Mouse (Mus musculus): ENCODE results near the gene Lig3. TPM values are rescaled to one million over a fixed set of nuclear protein-coding genes. Genes with fewer than 3 reads are reported as not detected.

Gene Lig3
- polyA plus RNA-seq, 1 experiment from 2014 or later: 48.1 TPM

- Histone ChIP-seq H3K4me2 (ENCODE audit: low read depth, low read length) (peak overlapping the region; percentile 23; the same call in 1 of the 2 replicates), H3K27me3 (ENCODE audit: control insufficient read depth, insufficient read depth, low read length) (0 out of 2 replicates have a peak, but pooled peaks cover 2% of the 10 kb centered on the region), H3K4me3 (ENCODE audit: low read depth, low read length) (no peak overlapping the region), H3K9ac (replicated peaks; ENCODE audit: low read length) (peak overlapping the region; percentile 43), H3K9me3 (replicated peaks; ENCODE audit: control insufficient read depth, low read length) (no peaks in the 10 kb centered on the region), H3K27ac (replicated peaks; ENCODE audit: low read depth, low read length) (peak overlapping the region; percentile 56), H3K4me1 (ENCODE audit: control insufficient read depth, insufficient read depth, low read length) (peaks cover 5% of the 10 kb centered on the region), H3K36me3 (replicated peaks; ENCODE audit: control insufficient read depth, insufficient read depth, low read depth, low read length) (no peaks in the 10 kb centered on the region)
- WGBS: 10% methylated on average over 4 of the region's 4 CpGs
- ATAC-seq (replicated peaks; ENCODE audit: insufficient number of reproducible peaks, low FRiP score, low TSS enrichment, low read depth) (0 out of 2 replicates have a peak, but pooled peaks have one; percentile 14), DNase-seq (ENCODE audit: low spot score) (peak; percentile 39)
Measured at GRCm38 (mm10) chr11:82846079-82846436, 65.2 kb downstream of the Lig3 start.

DNA sequence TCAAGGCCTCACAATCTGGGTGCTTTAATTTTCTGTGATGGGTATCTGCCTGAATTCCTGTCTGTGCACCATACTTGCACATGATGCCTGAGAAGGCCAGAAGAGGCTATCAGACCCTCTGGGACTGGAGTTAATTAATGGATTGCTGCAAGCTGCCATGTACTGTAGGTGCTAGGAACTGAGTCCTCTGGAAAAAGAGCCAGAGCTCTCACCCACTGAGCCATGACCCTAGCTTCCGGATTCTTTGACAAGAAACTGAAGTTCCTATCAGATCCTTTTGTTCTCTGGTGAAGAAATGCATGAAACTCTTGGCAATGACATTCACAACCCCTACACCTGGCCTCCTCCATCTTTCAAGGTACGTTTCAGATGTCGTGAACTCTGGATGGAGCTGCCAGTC is 66.0 kb downstream of the Lig3 start:
- no peak for DNase-seq (ENCODE audit: low spot score)
- no peaks in the 10 kb centered on the region for H3K36me3 ChIP-seq (replicated peaks; ENCODE audit: control insufficient read depth, insufficient read depth, low read depth, low read length)
- no peak overlapping the region for H3K27ac ChIP-seq (replicated peaks; ENCODE audit: low read depth, low read length)
- 77% methylated on average over 3 of the region's 3 CpGs for WGBS
- peaks cover 5% of the 10 kb centered on the region for H3K4me1 ChIP-seq (ENCODE audit: control insufficient read depth, insufficient read depth, low read length)
- H3K9ac ChIP-seq (replicated peaks; ENCODE audit: low read length): no peak overlapping the region
- no peak for ATAC-seq (replicated peaks; ENCODE audit: insufficient number of reproducible peaks, low FRiP score, low TSS enrichment, low read depth)
- H3K27me3 ChIP-seq (ENCODE audit: control insufficient read depth, insufficient read depth, low read length): 0 out of 2 replicates have a peak, but pooled peaks cover 2% of the 10 kb centered on the region
- H3K4me2 ChIP-seq (ENCODE audit: low read depth, low read length): no peak overlapping the region
- H3K4me3 ChIP-seq (ENCODE audit: low read depth, low read length): no peak overlapping the region
- no peaks in the 10 kb centered on the region for H3K9me3 ChIP-seq (replicated peaks; ENCODE audit: control insufficient read depth, low read length)

DNA sequence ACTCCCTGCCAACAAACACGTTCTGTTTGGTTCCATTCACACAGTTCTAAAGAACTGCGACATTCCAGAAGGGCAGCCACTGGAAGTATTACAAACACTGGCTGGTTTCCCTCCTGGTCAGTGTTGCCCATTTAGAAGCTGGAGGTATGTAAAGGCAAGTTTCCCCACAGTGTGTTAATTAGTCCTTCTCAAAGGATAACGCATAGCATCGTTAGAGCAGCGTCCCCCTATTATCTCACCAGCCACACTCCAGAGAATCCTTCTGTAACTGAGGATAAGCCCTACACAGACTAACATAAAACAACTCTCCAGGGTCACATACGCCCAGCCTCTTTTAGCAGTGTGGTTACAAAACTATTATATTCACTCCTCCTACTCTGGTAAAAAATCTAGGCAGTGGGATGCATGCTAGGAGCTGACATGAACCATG is 66.7 kb downstream of the Lig3 start:
- H3K9ac ChIP-seq (replicated peaks; ENCODE audit: low read length): no peak overlapping the region
- 43% methylated on average over 6 of the region's 6 CpGs for WGBS
- peaks cover 5% of the 10 kb centered on the region for H3K4me1 ChIP-seq (ENCODE audit: control insufficient read depth, insufficient read depth, low read length)

DNA sequence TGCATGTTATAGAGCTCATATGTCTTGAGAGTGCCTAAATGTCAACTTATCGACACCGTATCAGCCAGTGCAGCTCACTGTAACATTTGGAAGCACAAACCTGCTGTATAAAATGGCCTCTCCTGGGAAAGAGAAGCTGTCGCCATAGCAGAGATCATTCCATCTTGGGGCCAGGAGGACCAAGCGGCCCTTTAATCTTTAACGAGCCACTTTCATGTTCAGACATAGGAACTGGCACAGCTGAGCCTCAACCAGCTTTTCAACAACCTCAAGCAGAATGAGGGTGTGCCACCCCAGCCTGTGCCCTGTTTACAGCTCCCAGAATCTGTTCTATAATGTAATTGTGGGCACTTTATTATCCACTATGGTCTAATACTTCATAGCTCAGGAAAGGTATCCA is 69.4 kb downstream of the Lig3 start:
- no peaks in the 10 kb centered on the region for H3K9me3 ChIP-seq (replicated peaks; ENCODE audit: control insufficient read depth, low read length)
- ATAC-seq (replicated peaks; ENCODE audit: insufficient number of reproducible peaks, low FRiP score, low TSS enrichment, low read depth) (no peak), DNase-seq (ENCODE audit: low spot score) (no peak)
- H3K36me3 ChIP-seq (replicated peaks; ENCODE audit: control insufficient read depth, insufficient read depth, low read depth, low read length): no peaks in the 10 kb centered on the region
- 68% methylated on average over 5 of the region's 5 CpGs for WGBS
- H3K9ac ChIP-seq (replicated peaks; ENCODE audit: low read length): no peak overlapping the region
- no peak overlapping the region for H3K4me3 ChIP-seq (ENCODE audit: low read depth, low read length)
- 0 out of 2 replicates have a peak, but pooled peaks cover 2% of the 10 kb centered on the region for H3K27me3 ChIP-seq (ENCODE audit: control insufficient read depth, insufficient read depth, low read length)
- no peak overlapping the region for H3K4me2 ChIP-seq (ENCODE audit: low read depth, low read length)
- peaks cover 5% of the 10 kb centered on the region for H3K4me1 ChIP-seq (ENCODE audit: control insufficient read depth, insufficient read depth, low read length)
- H3K27ac ChIP-seq (replicated peaks; ENCODE audit: low read depth, low read length): 0 out of 2 replicates have a peak overlapping the region, but pooled peaks have one; percentile 28

More for the DNA sequence above, 66.7 kb downstream of the Lig3 start:
- no peaks in the 10 kb centered on the region for H3K36me3 ChIP-seq (replicated peaks; ENCODE audit: control insufficient read depth, insufficient read depth, low read depth, low read length)
- H3K4me2 ChIP-seq (ENCODE audit: low read depth, low read length): no peak overlapping the region
- H3K4me3 ChIP-seq (ENCODE audit: low read depth, low read length): no peak overlapping the region
- ATAC-seq (replicated peaks; ENCODE audit: insufficient number of reproducible peaks, low FRiP score, low TSS enrichment, low read depth) (0 out of 2 replicates have a peak, but pooled peaks have one; percentile 56), DNase-seq (ENCODE audit: low spot score) (no peak)
- H3K9me3 ChIP-seq (replicated peaks; ENCODE audit: control insufficient read depth, low read length): no peaks in the 10 kb centered on the region
- H3K27ac ChIP-seq (replicated peaks; ENCODE audit: low read depth, low read length): no peak overlapping the region
- 0 out of 2 replicates have a peak, but pooled peaks cover 2% of the 10 kb centered on the region for H3K27me3 ChIP-seq (ENCODE audit: control insufficient read depth, insufficient read depth, low read length)

- ATAC-seq (replicated peaks; ENCODE audit: insufficient number of reproducible peaks, low FRiP score, low TSS enrichment, low read depth) (no peak), DNase-seq (ENCODE audit: low spot score) (no peak)
- WGBS: 85% methylated on average over 11 of the region's 11 CpGs
- H3K4me3 ChIP-seq (ENCODE audit: low read depth, low read length): no peak overlapping the region
- no peaks in the 10 kb centered on the region for H3K4me1 ChIP-seq (ENCODE audit: control insufficient read depth, insufficient read depth, low read length)
- H3K4me2 ChIP-seq (ENCODE audit: low read depth, low read length): no peak overlapping the region
- H3K27ac ChIP-seq (replicated peaks; ENCODE audit: low read depth, low read length): no peak overlapping the region
- H3K27me3 ChIP-seq (ENCODE audit: control insufficient read depth, insufficient read depth, low read length): no peaks in the 10 kb centered on the region
- no peaks in the 10 kb centered on the region for H3K9me3 ChIP-seq (replicated peaks; ENCODE audit: control insufficient read depth, low read length)
- H3K36me3 ChIP-seq (replicated peaks; ENCODE audit: control insufficient read depth, insufficient read depth, low read depth, low read length): no peaks in the 10 kb centered on the region
- H3K9ac ChIP-seq (replicated peaks; ENCODE audit: low read length): no peak overlapping the region
Measured at GRCm38 (mm10) chr11:82852115-82852514, 71.2 kb downstream of the Lig3 start.

DNA sequence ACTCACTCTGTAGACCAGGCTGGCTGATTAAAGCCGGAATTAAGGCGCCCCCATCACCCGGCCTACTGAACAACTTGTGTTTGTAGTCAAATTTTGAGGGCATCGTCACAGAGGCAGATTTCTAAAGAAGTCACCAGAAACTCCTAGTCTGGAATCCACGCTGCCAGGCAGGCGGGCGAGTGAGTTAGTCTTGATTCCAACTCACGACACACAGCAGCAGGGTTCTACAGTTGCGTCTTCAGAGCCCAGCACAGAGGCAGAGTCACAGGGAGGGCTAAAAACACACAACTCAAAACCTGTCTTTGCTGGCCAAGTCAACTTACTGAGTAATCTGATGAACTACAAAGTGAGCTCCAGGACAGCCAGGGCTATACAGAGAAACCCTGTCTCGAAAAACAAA is 71.6 kb downstream of the Lig3 start:
- DNase-seq (ENCODE audit: low spot score) (no peak), ATAC-seq (replicated peaks; ENCODE audit: insufficient number of reproducible peaks, low FRiP score, low TSS enrichment, low read depth) (no peak)
- 82% methylated on average over 10 of the region's 10 CpGs for WGBS
- H3K9ac ChIP-seq (replicated peaks; ENCODE audit: low read length): no peak overlapping the region
- H3K9me3 ChIP-seq (replicated peaks; ENCODE audit: control insufficient read depth, low read length): no peaks in the 10 kb centered on the region
- H3K27ac ChIP-seq (replicated peaks; ENCODE audit: low read depth, low read length): no peak overlapping the region
- no peaks in the 10 kb centered on the region for H3K27me3 ChIP-seq (ENCODE audit: control insufficient read depth, insufficient read depth, low read length)
- no peaks in the 10 kb centered on the region for H3K36me3 ChIP-seq (replicated peaks; ENCODE audit: control insufficient read depth, insufficient read depth, low read depth, low read length)
- H3K4me1 ChIP-seq (ENCODE audit: control insufficient read depth, insufficient read depth, low read length): no peaks in the 10 kb centered on the region
- no peak overlapping the region for H3K4me3 ChIP-seq (ENCODE audit: low read depth, low read length)
- H3K4me2 ChIP-seq (ENCODE audit: low read depth, low read length): no peak overlapping the region

GRCm38 (mm10) chr11:82852958-82853357 is 72.0 kb downstream of the Lig3 start:
- no peak overlapping the region for H3K27ac ChIP-seq (replicated peaks; ENCODE audit: low read depth, low read length)
- H3K4me2 ChIP-seq (ENCODE audit: low read depth, low read length): no peak overlapping the region
- no peaks in the 10 kb centered on the region for H3K4me1 ChIP-seq (ENCODE audit: control insufficient read depth, insufficient read depth, low read length)
- DNase-seq (ENCODE audit: low spot score) (no peak), ATAC-seq (replicated peaks; ENCODE audit: insufficient number of reproducible peaks, low FRiP score, low TSS enrichment, low read depth) (no peak)
- WGBS: 88% methylated on average over 7 of the region's 7 CpGs
- no peak overlapping the region for H3K9ac ChIP-seq (replicated peaks; ENCODE audit: low read length)
- H3K4me3 ChIP-seq (ENCODE audit: low read depth, low read length): no peak overlapping the region
- no peaks in the 10 kb centered on the region for H3K9me3 ChIP-seq (replicated peaks; ENCODE audit: control insufficient read depth, low read length)
- H3K36me3 ChIP-seq (replicated peaks; ENCODE audit: control insufficient read depth, insufficient read depth, low read depth, low read length): no peaks in the 10 kb centered on the region
- no peaks in the 10 kb centered on the region for H3K27me3 ChIP-seq (ENCODE audit: control insufficient read depth, insufficient read depth, low read length)

Measured in embryonic facial prominence, embryonic 11.5 days (tissue).